Mouse (Mus musculus) megakaryocyte progenitor cell, adult 5-6 weeks (primary cell): ENCODE measurements around the gene Adgrv1. TPM values are rescaled to one million over a fixed set of nuclear protein-coding genes. Genes with fewer than 3 reads are reported as not detected.
"Not testable (repeated sequence)": the region's sequence is repeated elsewhere in the genome, so short reads cannot be mapped to it uniquely, and the experiment has no call there.

Experiments used
- ATAC-seq: replicated peaks from 2 replicates; pipeline ENCODE4 v1.8.0; 2016; ENCODE audit warnings: mild to moderate bottlenecking, moderate TSS enrichment, inconsistent platforms; ENCODE audit not compliant: poor library complexity
- total RNA-seq, 2 experiments: library from RNA; stranded (forward) in 1 of 2; stranded (reverse) in 1 of 2; fragments of 157-497, 149-512 nt in 1 of 2; fragments of 200-1000 nt in 1 of 2; gene quantifications; 2 replicates each; pipeline versions ENCODE4 v1.2.3 to v1.2.4; 2015 to 2017

Gene Adgrv1
- total RNA-seq (2015) (not detected in 2 replicates), total RNA-seq (2017) (not detected in 2 replicates)

GRCm38 (mm10) chr13:81632720-81633415, at the start of gene Adgrv1:
Adgrv1 (minus strand) TSS chr13:81633154.
- ATAC-seq: peak; percentile 35

GRCm38 (mm10) chr13:81675333-81675732, 42.4 kb upstream of the Adgrv1 start:
- ATAC-seq: no peak

GRCm38 (mm10) chr13:81667713-81668112, 34.8 kb upstream of the Adgrv1 start:
- ATAC-seq: no peak

- no peak for ATAC-seq
Observed at GRCm38 (mm10) chr13:81664331-81664698, 31.4 kb upstream of the Adgrv1 start.

- peak; percentile 46; the same call in 1 of the 2 replicates for ATAC-seq
Observed at GRCm38 (mm10) chr13:81663566-81664330, 30.8 kb upstream of the Adgrv1 start.

GRCm38 (mm10) chr13:81658053-81658752, 25.2 kb upstream of the Adgrv1 start:
- ATAC-seq: peak; percentile 1; the same call in 1 of the 2 replicates

- ATAC-seq: peak; percentile 90
Observed at GRCm38 (mm10) chr13:81657351-81658052, 24.5 kb upstream of the Adgrv1 start, which contains the start of gene Lysmd3. Lysmd3 (plus strand) TSS chr13:81657663.

- no peak for ATAC-seq
Observed at GRCm38 (mm10) chr13:81657008-81657350, 24.0 kb upstream of the Adgrv1 start.

- no peak for ATAC-seq
Observed at GRCm38 (mm10) chr13:81656091-81656850, 23.3 kb upstream of the Adgrv1 start.

GRCm38 (mm10) chr13:81650382-81650781, 17.4 kb upstream of the Adgrv1 start:
- ATAC-seq: not testable (repeated sequence)

- ATAC-seq: peak; percentile 49
Observed at GRCm38 (mm10) chr13:81646348-81646747, 13.4 kb upstream of the Adgrv1 start.

- ATAC-seq: no peak
Observed at GRCm38 (mm10) chr13:81644047-81644565, 11.2 kb upstream of the Adgrv1 start.

GRCm38 (mm10) chr13:81642491-81643149, 9.7 kb upstream of the Adgrv1 start:
- ATAC-seq: peak; percentile 79

- ATAC-seq: peak; percentile 56
Observed at GRCm38 (mm10) chr13:81641289-81642045, 8.5 kb upstream of the Adgrv1 start.

- ATAC-seq: no peak
Observed at GRCm38 (mm10) chr13:81640881-81641280, 7.9 kb upstream of the Adgrv1 start.

GRCm38 (mm10) chr13:81639624-81640023, 6.7 kb upstream of the Adgrv1 start:
- ATAC-seq: no peak

- no peak for ATAC-seq
Observed at GRCm38 (mm10) chr13:81630566-81630965, 2.4 kb downstream of the Adgrv1 start.

- peak; percentile 90 for ATAC-seq
Observed at GRCm38 (mm10) chr13:81629395-81629794, 3.6 kb downstream of the Adgrv1 start.
